Mouse (Mus musculus): ENCODE measurements at regions not wholly inside any gene's neighbourhood (a gene's known extent, or its start where the extent isn't known, plus 50 kb on each side); places are given as distances from the start of the nearest gene placed in this dataset.

DNA sequence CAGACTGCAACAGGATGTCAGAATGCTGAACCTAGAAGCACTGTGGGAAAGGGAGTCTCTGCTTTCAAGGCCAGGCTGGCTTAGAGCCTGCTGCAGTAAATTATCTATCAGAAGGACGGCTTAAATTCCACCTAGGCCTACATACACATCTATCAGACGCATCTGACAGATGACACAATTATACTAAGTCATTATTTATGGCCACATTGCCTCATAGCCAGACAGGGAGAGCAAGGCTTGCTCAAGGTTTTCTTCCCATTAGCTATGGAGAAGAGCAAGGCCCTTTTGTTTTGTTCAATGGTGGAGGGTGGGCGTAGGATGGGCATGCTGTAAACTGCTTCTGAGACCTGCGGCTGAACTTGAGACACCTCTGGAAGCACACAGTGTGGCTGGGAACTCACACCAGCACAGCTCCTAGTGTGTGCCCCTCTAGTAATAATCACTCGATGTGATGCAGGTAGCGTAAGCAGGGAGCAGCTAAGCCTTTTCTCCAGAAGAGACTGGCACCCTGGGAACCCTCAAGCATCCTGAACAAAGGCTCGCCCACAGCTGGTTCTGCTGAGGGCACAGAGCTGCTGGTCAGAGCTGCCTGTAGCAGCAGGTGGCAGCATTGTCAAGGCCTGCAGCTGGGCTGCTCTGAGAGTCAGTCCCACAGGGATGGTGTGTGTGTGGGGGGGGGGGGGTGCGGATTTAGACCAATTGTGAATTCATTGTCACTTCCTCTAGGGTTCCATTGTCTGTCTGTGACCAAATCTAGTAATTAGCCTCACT, 406.8 kb upstream of the Adamts16 start:
- no peak for ATAC-seq (ENCODE audit: insufficient number of reproducible peaks, insufficient read depth, low FRiP score, low TSS enrichment)
- H3K27me3 ChIP-seq, result 0 out of 2 replicates have a peak, but pooled peaks cover 3% of the 10 kb centered on the region

DNA sequence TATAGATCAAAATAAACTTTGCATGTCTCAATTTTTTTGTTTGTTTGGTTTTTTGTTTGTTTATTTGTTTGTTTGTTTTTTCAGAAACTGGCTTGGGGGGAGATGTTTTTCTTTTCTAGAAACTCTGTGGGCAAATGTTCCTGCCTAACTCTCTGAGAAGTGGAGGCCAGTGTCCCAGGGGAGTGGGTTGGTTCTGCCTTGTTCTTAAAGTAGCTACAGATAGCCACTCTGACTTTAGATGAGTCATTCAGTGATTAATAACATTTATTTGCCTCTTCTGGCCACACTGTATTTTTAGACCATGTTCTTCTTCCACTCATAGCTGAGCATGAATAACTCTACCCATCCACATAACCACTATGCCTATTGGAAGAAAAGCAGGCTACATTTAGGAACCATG, 405.6 kb upstream of the Adamts16 start:
- no peak overlapping the region for H3K4me2 ChIP-seq (replicated peaks)
- no peaks in the 10 kb centered on the region for H3K9me3 ChIP-seq
- no peak overlapping the region for H3K9ac ChIP-seq
- 0 out of 2 replicates have a peak, but pooled peaks cover 3% of the 10 kb centered on the region for H3K27me3 ChIP-seq
- H3K36me3 ChIP-seq, result no peaks in the 10 kb centered on the region
- no peaks in the 10 kb centered on the region for H3K4me1 ChIP-seq
- H3K4me3 ChIP-seq, result no peak overlapping the region
- no peak for ATAC-seq (ENCODE audit: insufficient number of reproducible peaks, insufficient read depth, low FRiP score, low TSS enrichment)
- H3K27ac ChIP-seq, result no peak overlapping the region

More for the DNA sequence above, 406.8 kb upstream of the Adamts16 start:
- Histone ChIP-seq H3K4me2 (replicated peaks) (no peak overlapping the region), H3K9ac (no peak overlapping the region), H3K4me3 (no peak overlapping the region), H3K27ac (no peak overlapping the region), H3K4me1 (no peaks in the 10 kb centered on the region), H3K9me3 (no peaks in the 10 kb centered on the region), H3K36me3 (no peaks in the 10 kb centered on the region)
- 39% methylated on average over 8 of the region's 8 CpGs for WGBS

DNA sequence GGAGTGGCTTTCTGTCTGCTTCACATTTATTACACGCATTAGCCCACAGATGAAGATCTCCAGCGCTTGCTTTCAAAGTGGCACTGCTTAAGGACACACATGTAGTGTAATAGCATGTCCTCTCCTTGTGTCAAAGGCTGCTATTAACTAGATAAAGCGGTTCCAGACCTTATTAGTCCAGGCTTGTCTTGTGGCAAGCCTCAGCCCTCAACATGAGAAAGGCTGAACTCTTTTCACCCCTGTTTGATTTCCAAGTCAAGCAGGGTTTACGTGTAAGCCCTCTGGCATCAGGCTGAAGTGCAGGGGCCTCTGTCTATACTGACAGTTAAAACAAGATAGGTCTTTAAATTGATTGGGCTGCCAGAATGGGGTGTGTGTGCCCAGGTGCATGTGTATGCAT, 403.7 kb upstream of the Adamts16 start:
- Histone ChIP-seq H3K27me3 (0 out of 2 replicates have a peak, but pooled peaks cover 3% of the 10 kb centered on the region), H3K27ac (no peak overlapping the region), H3K9me3 (no peaks in the 10 kb centered on the region), H3K36me3 (no peaks in the 10 kb centered on the region), H3K4me1 (no peaks in the 10 kb centered on the region), H3K9ac (no peak overlapping the region), H3K4me3 (no peak overlapping the region), H3K4me2 (replicated peaks) (no peak overlapping the region)
- WGBS, result 73% methylated on average over 4 of the region's 4 CpGs
- ATAC-seq (ENCODE audit: insufficient number of reproducible peaks, insufficient read depth, low FRiP score, low TSS enrichment), result no peak

DNA sequence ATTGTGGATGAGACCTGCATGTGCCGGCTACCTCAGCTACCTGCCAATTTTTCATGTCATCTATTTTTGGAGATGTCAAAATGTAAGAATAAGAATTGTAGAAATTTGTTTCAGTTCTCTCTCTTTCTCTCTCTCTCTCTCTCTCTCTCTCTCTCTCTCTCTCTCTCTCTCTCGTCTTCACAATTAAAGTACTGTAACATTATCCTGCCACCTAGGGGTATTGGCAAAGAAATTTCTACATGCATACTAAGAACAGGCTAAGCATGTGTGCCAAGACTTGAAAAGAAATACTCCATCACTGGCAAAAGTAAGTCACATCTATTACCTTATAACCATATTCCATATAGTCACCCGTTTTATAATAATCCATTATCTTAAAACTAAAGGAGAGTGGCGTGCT, 398.2 kb upstream of the Adamts16 start:
- Histone ChIP-seq H3K4me1 (no peaks in the 10 kb centered on the region), H3K27ac (no peak overlapping the region), H3K4me3 (no peak overlapping the region), H3K9ac (no peak overlapping the region), H3K4me2 (replicated peaks) (no peak overlapping the region), H3K36me3 (no peaks in the 10 kb centered on the region), H3K27me3 (no peaks in the 10 kb centered on the region), H3K9me3 (no peaks in the 10 kb centered on the region)
- 72% methylated on average over 4 of the region's 4 CpGs for WGBS
- no peak for ATAC-seq (ENCODE audit: insufficient number of reproducible peaks, insufficient read depth, low FRiP score, low TSS enrichment)

DNA sequence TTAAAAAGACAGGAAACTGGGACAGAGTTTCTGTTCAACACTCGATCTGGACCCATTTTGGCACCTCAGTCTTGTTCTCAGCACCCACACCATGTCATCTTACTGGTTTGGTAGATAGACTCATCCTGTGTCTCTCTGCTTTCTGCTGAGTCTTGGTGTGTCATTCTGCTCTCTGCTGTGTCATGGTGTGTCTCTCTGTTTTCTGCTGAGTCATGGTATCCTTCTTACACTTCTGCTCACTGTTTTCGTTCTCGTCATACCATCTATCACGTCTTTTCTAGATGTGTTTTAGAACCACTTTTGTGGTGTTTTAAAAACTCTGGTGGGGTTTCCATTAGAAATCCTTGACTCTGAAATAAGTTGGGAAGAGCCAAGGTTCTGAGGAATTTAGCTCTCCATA, 393.7 kb upstream of the Adamts16 start:
- Histone ChIP-seq H3K36me3 (no peaks in the 10 kb centered on the region), H3K4me3 (no peak overlapping the region), H3K9me3 (no peaks in the 10 kb centered on the region), H3K9ac (no peak overlapping the region), H3K4me1 (no peaks in the 10 kb centered on the region), H3K4me2 (replicated peaks) (no peak overlapping the region), H3K27me3 (0 out of 2 replicates have a peak, but pooled peaks cover 3% of the 10 kb centered on the region), H3K27ac (no peak overlapping the region)
- 88% methylated on average over 4 of the region's 4 CpGs for WGBS
- no peak for ATAC-seq (ENCODE audit: insufficient number of reproducible peaks, insufficient read depth, low FRiP score, low TSS enrichment)

DNA sequence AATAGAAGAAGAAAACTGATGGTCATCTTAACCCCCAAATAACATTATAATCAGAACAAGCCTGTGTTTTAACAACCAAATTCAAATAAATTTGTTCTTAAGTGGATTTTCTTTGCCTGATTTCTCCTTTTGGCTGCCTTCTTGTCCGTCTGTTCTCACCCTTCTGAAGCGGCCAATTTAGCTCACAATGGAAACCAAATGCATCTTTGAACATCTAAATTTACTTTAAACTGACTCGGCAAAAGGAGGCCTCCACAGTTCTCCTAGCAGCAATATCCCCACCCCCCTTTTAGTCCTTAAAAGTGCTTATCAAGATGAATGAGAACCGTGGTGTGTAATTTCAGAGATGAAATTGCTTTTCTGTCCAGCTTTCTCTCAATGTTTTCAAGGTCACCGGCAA, 389.6 kb upstream of the Adamts16 start:
- no peak overlapping the region for H3K4me3 ChIP-seq
- no peak overlapping the region for H3K9ac ChIP-seq

DNA sequence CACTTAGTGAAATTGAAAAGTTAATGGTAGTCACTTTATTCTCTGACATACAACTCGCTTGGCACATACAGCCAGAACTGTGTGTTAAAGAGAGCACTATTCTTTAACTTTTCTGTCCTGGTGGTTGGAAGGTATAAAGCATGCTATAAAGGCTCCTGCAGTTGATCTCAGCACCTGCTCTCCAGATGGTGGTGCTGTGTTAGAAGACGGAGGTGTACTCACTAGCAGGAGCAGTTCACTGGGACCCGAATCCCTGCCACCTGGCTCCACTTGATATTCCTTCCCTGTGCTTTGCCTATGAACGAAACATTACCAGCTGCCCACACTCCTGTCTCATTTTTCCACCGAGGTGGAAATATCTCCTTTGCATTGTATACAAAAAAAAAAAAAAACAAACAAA, 373.2 kb upstream of the Adamts16 start:
- no peaks in the 10 kb centered on the region for H3K9me3 ChIP-seq
- H3K27ac ChIP-seq, result no peak overlapping the region
- no peak overlapping the region for H3K4me2 ChIP-seq (replicated peaks)
- H3K36me3 ChIP-seq, result no peaks in the 10 kb centered on the region
- no peak overlapping the region for H3K9ac ChIP-seq
- ATAC-seq (ENCODE audit: insufficient number of reproducible peaks, insufficient read depth, low FRiP score, low TSS enrichment), result no peak
- 39% methylated on average over 5 of the region's 5 CpGs for WGBS
- H3K4me1 ChIP-seq, result no peaks in the 10 kb centered on the region
- no peak overlapping the region for H3K4me3 ChIP-seq
- H3K27me3 ChIP-seq, result peaks cover under 1% of the 10 kb centered on the region

More for the DNA sequence above, 389.6 kb upstream of the Adamts16 start:
- 53% methylated on average over 5 of the region's 5 CpGs for WGBS
- Histone ChIP-seq H3K27me3 (0 out of 2 replicates have a peak, but pooled peaks cover 3% of the 10 kb centered on the region), H3K4me1 (no peaks in the 10 kb centered on the region), H3K9me3 (no peaks in the 10 kb centered on the region), H3K4me2 (replicated peaks) (no peak overlapping the region), H3K27ac (no peak overlapping the region), H3K36me3 (no peaks in the 10 kb centered on the region)
- ATAC-seq (ENCODE audit: insufficient number of reproducible peaks, insufficient read depth, low FRiP score, low TSS enrichment), result no peak

DNA sequence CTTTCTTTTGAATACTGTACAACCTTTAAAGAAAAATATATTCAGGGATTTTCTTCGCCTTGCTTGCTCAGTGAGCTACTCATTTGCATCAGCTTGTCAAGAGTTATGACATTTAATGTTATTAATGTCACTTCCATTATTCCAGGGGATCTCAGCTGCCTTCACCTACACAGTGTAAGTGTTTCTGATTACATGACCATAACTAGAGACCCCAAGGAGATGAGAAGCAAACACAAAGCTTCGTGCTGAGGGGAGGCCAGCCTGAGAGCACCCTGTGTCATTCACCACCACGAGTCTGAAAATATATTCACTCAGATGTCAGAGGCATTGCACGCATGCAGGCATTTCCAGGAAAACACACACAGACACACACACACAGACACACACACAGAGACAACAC, 369.8 kb upstream of the Adamts16 start:
- no peak overlapping the region for H3K27ac ChIP-seq
- no peaks in the 10 kb centered on the region for H3K9me3 ChIP-seq
- no peaks in the 10 kb centered on the region for H3K4me1 ChIP-seq
- H3K36me3 ChIP-seq, result no peaks in the 10 kb centered on the region
- ATAC-seq (ENCODE audit: insufficient number of reproducible peaks, insufficient read depth, low FRiP score, low TSS enrichment), result no peak
- H3K4me3 ChIP-seq, result no peak overlapping the region
- no peaks in the 10 kb centered on the region; the same call in none of the 2 replicates for H3K27me3 ChIP-seq
- no peak overlapping the region for H3K4me2 ChIP-seq (replicated peaks)
- 66% methylated on average over 4 of the region's 4 CpGs for WGBS
- H3K9ac ChIP-seq, result no peak overlapping the region

DNA sequence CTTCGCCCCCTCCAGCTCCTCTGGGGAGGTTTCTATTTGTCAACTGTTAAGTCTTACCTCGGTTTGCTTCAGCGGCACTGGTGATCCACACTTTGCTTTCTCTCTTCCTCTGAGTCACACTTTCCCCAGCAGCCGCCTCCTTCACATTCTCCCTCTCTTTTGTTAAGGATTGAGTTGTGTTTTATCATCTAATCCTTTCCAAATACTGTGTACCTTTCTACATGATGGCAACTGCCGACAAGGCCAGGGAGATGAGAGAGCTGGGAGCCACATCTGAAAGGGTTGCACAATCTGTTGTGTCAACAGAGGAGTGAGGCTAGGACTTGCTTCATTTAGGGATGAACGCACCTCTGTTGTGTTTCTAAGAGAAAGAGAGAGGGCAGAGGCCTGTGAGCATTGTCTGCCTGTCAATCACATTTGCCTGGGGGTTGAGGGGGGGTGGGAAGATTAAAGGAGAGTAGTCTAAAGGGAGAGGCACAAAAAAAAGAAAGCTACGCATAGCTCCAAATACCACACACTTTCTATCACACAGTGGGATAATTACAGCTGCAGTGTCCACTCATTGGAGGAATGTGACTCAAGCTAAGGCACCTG, 369.1 kb upstream of the Adamts16 start:
- Histone ChIP-seq H3K9me3 (no peaks in the 10 kb centered on the region), H3K4me1 (0 out of 2 replicates have a peak, but pooled peaks cover 3% of the 10 kb centered on the region), H3K27me3 (no peaks in the 10 kb centered on the region; the same call in none of the 2 replicates), H3K4me3 (no peak overlapping the region), H3K4me2 (replicated peaks) (no peak overlapping the region), H3K27ac (no peak overlapping the region), H3K36me3 (no peaks in the 10 kb centered on the region), H3K9ac (no peak overlapping the region; the same call in 1 of the 2 replicates)
- ATAC-seq (ENCODE audit: insufficient number of reproducible peaks, insufficient read depth, low FRiP score, low TSS enrichment), result no peak
- WGBS, result 29% methylated on average over 7 of the region's 7 CpGs

DNA sequence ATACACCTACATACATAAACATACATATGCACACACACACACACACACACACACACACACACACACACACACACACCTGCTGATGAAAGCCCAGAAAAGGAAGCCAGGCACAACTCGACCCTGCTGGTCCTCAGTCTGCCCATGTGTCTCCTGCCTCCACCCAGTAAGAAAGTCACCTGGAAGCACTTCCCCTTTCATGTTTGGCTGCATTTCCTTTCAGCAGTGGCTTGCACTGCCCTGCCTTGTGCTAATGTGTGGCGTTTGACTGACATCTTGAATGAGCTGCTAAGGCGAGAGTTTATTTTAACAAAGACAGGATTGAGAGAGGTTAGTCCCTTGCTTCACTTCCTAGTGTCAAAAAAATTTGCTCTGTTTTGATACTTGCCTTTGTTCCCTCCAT, 364.1 kb upstream of the Adamts16 start:
- no peak overlapping the region for H3K9ac ChIP-seq
- no peak overlapping the region for H3K4me2 ChIP-seq (replicated peaks)
- H3K9me3 ChIP-seq, result no peaks in the 10 kb centered on the region
- no peak for ATAC-seq (ENCODE audit: insufficient number of reproducible peaks, insufficient read depth, low FRiP score, low TSS enrichment)
- H3K36me3 ChIP-seq, result no peaks in the 10 kb centered on the region
- WGBS, result 25% methylated on average over 3 of the region's 3 CpGs
- no peak overlapping the region for H3K4me3 ChIP-seq
- peaks cover 3% of the 10 kb centered on the region for H3K27me3 ChIP-seq
- H3K4me1 ChIP-seq, result 0 out of 2 replicates have a peak, but pooled peaks cover 4% of the 10 kb centered on the region
- H3K27ac ChIP-seq, result no peak overlapping the region

DNA sequence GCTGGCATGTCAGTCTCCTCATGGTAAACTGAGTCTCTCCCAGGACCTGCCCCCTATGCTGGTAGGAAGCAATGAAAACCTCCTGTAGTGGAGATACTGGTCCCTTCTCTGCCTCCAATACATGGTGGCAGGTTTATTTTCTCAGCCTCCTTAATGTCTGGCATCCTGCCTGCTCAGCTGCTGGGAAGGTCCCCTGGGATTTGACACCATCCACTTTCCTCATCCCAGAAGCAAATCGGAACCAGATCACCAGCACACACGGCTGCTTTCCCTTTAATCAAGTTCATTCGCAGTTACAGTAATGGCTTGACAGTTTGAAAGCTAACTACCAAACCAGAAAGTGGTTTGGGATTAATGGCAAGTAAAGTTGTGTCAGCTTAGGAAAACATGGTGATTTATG, 359.0 kb upstream of the Adamts16 start:
- Histone ChIP-seq H3K36me3 (no peaks in the 10 kb centered on the region), H3K9me3 (no peaks in the 10 kb centered on the region), H3K27me3 (peaks cover 3% of the 10 kb centered on the region; the same call in 1 of the 2 replicates), H3K4me2 (replicated peaks) (no peak overlapping the region), H3K27ac (no peak overlapping the region), H3K4me3 (no peak overlapping the region), H3K9ac (no peak overlapping the region), H3K4me1 (peaks cover 4% of the 10 kb centered on the region; the same call in 1 of the 2 replicates)
- no peak for ATAC-seq (ENCODE audit: insufficient number of reproducible peaks, insufficient read depth, low FRiP score, low TSS enrichment)
- WGBS, result 27% methylated on average over 3 of the region's 3 CpGs

DNA sequence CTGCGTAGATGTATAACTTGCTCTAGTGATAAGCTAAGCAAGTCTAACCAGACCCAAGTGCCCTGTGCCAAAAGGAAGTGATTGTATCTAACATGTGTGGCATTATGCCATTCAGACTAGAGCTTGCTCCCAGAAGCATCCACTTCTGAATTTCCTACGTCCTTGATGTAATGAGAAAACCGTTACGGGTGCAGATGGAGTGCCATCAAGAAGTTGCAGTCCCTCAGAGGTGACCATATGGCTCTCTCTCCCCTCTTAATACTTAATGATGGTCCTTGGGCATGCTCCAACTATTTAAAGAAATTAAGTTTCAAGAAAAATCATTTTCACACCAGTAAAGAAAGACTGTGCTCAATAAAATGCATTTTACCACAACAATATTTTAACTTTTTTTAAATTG, 354.1 kb upstream of the Adamts16 start:
- H3K4me2 ChIP-seq (replicated peaks), result no peak overlapping the region
- H3K4me1 ChIP-seq, result peaks cover 3% of the 10 kb centered on the region; the same call in 1 of the 2 replicates
- H3K36me3 ChIP-seq, result no peaks in the 10 kb centered on the region
- ATAC-seq (ENCODE audit: insufficient number of reproducible peaks, insufficient read depth, low FRiP score, low TSS enrichment), result no peak
- H3K4me3 ChIP-seq, result no peak overlapping the region
- no peaks in the 10 kb centered on the region for H3K9me3 ChIP-seq
- no peak overlapping the region for H3K9ac ChIP-seq
- H3K27ac ChIP-seq, result no peak overlapping the region
- 87% methylated on average over 4 of the region's 4 CpGs for WGBS
- no peaks in the 10 kb centered on the region for H3K27me3 ChIP-seq
